In genomic region chr1:136759164-136759563, GRCm38 (mm10) we compare ENCODE assay signal across 24 mouse cellular contexts.
DNase-seq lines count a peak whose midpoint lies in the region; ATAC-seq and TF ChIP-seq lines count a peak whose summit lies in the region.
"Had no signal": no experiment of that assay in that cellular context is flagged by ENCODE, and none has a peak within 500 bp of the region (broad histone marks: within the 10 kb centered on the region; RNA-seq: fewer than 3 reads in every experiment).

No protein-coding gene starts in this region.

- H3K4me2 ChIP-seq in embryonic facial prominence, embryonic 11.5 days (ENCODE audit: low read depth, low read length), result no peak overlapping the region
- H3K4me2 ChIP-seq: forebrain, embryonic 13.5 days; heart, embryonic 11.5 days; hindbrain, embryonic 12.5 days; hindbrain, embryonic 15.5 days had no signal

- H3K27me3 ChIP-seq in embryonic facial prominence, embryonic 11.5 days (ENCODE audit: control insufficient read depth, insufficient read depth, low read length), result no peaks in the 10 kb centered on the region
- H3K27me3 ChIP-seq in embryonic facial prominence, embryonic 10.5 days (replicated peaks; ENCODE audit: low read depth, poor library complexity, severe bottlenecking), result no peaks in the 10 kb centered on the region
- no peaks in the 10 kb centered on the region for H3K27me3 ChIP-seq in ES-Bruce4 (ENCODE audit: control insufficient read depth, insufficient read depth, low read length, poor library complexity, severe bottlenecking)
- H3K27me3 ChIP-seq: CH12.LX; forebrain, embryonic 13.5 days; hindbrain, embryonic 12.5 days; hindbrain, embryonic 15.5 days had no signal

- no peak for TF ChIP-seq POLR2A in ES-Bruce4 (IDR thresholded peaks at IDR 0.05; ENCODE audit: insufficient read depth, low read length)

- TF ChIP-seq EP300 in ES-Bruce4 (IDR thresholded peaks at IDR 0.05; ENCODE audit: insufficient read depth, low read depth, low read length), result no peak

- no peak overlapping the region for H3K4me3 ChIP-seq in embryonic facial prominence, embryonic 11.5 days (ENCODE audit: low read depth, low read length)
- H3K4me3 ChIP-seq in embryonic facial prominence, embryonic 10.5 days, result no peak overlapping the region
- H3K4me3 ChIP-seq in ES-Bruce4 (ENCODE audit: low read depth, low read length), result no peak overlapping the region
- H3K4me3 ChIP-seq: forebrain, embryonic 10.5 days; forebrain, embryonic 13.5 days; hindbrain, embryonic 12.5 days; hindbrain, embryonic 15.5 days had no signal

- H3K4me1 ChIP-seq in embryonic facial prominence, embryonic 11.5 days (ENCODE audit: control insufficient read depth, insufficient read depth, low read length), result no peaks in the 10 kb centered on the region
- H3K4me1 ChIP-seq in embryonic facial prominence, embryonic 10.5 days, result peaks cover 9% of the 10 kb centered on the region; the same call in 1 of the 2 replicates
- no peaks in the 10 kb centered on the region for H3K4me1 ChIP-seq in ES-Bruce4 (ENCODE audit: control insufficient read depth, insufficient read depth, low read length)
- H3K4me1 ChIP-seq: forebrain, embryonic 13.5 days; hindbrain, embryonic 12.5 days; hindbrain, embryonic 15.5 days had no signal

- peak; percentile 78 for TF ChIP-seq CTCF in ES-Bruce4 (IDR thresholded peaks at IDR 0.05; ENCODE audit: low read depth, low read length)

- H3K27ac ChIP-seq in embryonic facial prominence, embryonic 11.5 days (replicated peaks; ENCODE audit: low read depth, low read length), result no peak overlapping the region
- H3K27ac ChIP-seq in embryonic facial prominence, embryonic 10.5 days (replicated peaks), result no peak overlapping the region
- no peak overlapping the region for H3K27ac ChIP-seq in ES-Bruce4 (ENCODE audit: insufficient read depth, low read length)
- H3K27ac ChIP-seq: forebrain, embryonic 10.5 days; forebrain, embryonic 13.5 days; hindbrain, embryonic 12.5 days; hindbrain, embryonic 15.5 days had no signal

- ATAC-seq in embryonic facial prominence, embryonic 11.5 days (replicated peaks; ENCODE audit: insufficient number of reproducible peaks, low FRiP score, low TSS enrichment, low read depth), result 0 out of 2 replicates have a peak, but pooled peaks have one; percentile 56
- ATAC-seq: forebrain, embryonic 13.5 days; forebrain, embryonic 16.5 days; intestine, postnatal 0 days had no signal

- no peak for DNase-seq in embryonic facial prominence, embryonic 11.5 days (ENCODE audit: low spot score)
- no peak for DNase-seq in embryonic facial prominence, embryonic 10.5 days (ENCODE audit: low spot score)
- DNase-seq in R1 (ENCODE audit: low read depth, low spot score), result peak; percentile 87
- DNase-seq in cerebellum, adult 18-20 months, result no peak
- DNase-seq in right cerebral cortex, postnatal 14 days, result no peak
- no peak for DNase-seq in cerebellum, adult 9-10 months
- DNase-seq: adrenal gland, adult 2 months; adrenal gland, postnatal 14 days; B cell, adult 2 months; cerebellum, adult 11 months; cerebellum, adult 8-10 months; cerebellum, postnatal 14 days; gastrocnemius, postnatal 14 days; heart, adult 11 months had no signal

- H3K9ac ChIP-seq in embryonic facial prominence, embryonic 11.5 days (replicated peaks; ENCODE audit: low read length), result no peak overlapping the region
- H3K9ac ChIP-seq in ES-Bruce4 (ENCODE audit: low read depth, poor library complexity, severe bottlenecking), result no peak overlapping the region
- H3K9ac ChIP-seq: forebrain, embryonic 13.5 days; hindbrain, embryonic 12.5 days; hindbrain, embryonic 15.5 days had no signal

- 67% methylated on average over 4 of the region's 4 CpGs for WGBS in embryonic facial prominence, embryonic 11.5 days
- 78% methylated on average over 4 of the region's 4 CpGs for WGBS in embryonic facial prominence, embryonic 10.5 days

- no peaks in the 10 kb centered on the region for H3K9me3 ChIP-seq in embryonic facial prominence, embryonic 11.5 days (replicated peaks; ENCODE audit: control insufficient read depth, low read length)
- no peaks in the 10 kb centered on the region for H3K9me3 ChIP-seq in embryonic facial prominence, embryonic 10.5 days
- no peaks in the 10 kb centered on the region for H3K9me3 ChIP-seq in ES-Bruce4 (replicated peaks; ENCODE audit: control insufficient read depth, insufficient read depth, low read length, poor library complexity, severe bottlenecking)
- H3K9me3 ChIP-seq: forebrain, embryonic 13.5 days; hindbrain, embryonic 15.5 days had no signal

- no peaks in the 10 kb centered on the region for H3K36me3 ChIP-seq in embryonic facial prominence, embryonic 11.5 days (replicated peaks; ENCODE audit: control insufficient read depth, insufficient read depth, low read depth, low read length)
- H3K36me3 ChIP-seq in embryonic facial prominence, embryonic 10.5 days (replicated peaks), result no peaks in the 10 kb centered on the region
- no peaks in the 10 kb centered on the region for H3K36me3 ChIP-seq in ES-Bruce4 (ENCODE audit: control insufficient read depth, insufficient read depth, low read length, poor library complexity, severe bottlenecking)
- H3K36me3 ChIP-seq: forebrain, embryonic 10.5 days; G1E; hindbrain, embryonic 12.5 days; hindbrain, embryonic 15.5 days had no signal
